Mouse (Mus musculus) myocyte (in vitro differentiated cells): ENCODE data around the gene Ltk.

Experiments used
- E2F4 ChIP-seq: IDR thresholded peaks from one replicate; pipeline ENCODE4 v1.6.1; 2011; ENCODE audit warnings: mild to moderate bottlenecking, control low read depth, moderate library complexity; ENCODE audit not compliant: insufficient read depth
- MAX ChIP-seq: IDR thresholded peaks from one replicate; pipeline ENCODE4 v1.6.1; 2011; ENCODE audit warnings: low read depth, mild to moderate bottlenecking, control low read depth
- MYOD1 ChIP-seq, 3 experiments: IDR thresholded peaks; one replicate each; pipeline ENCODE4 v1.6.1; 2011; ENCODE audit warnings: control low read depth in 2 of 3, low read depth in 2 of 3, mild to moderate bottlenecking in 2 of 3, moderate library complexity in 1 of 3; ENCODE audit not compliant: insufficient read length in 2 of 3, control insufficient read depth in 1 of 3
- MYOG ChIP-seq, 3 experiments: IDR thresholded peaks; one replicate each; pipeline ENCODE4 v1.6.1; 2011; ENCODE audit warnings: control low read depth in 2 of 3, low read depth in 2 of 3, mild to moderate bottlenecking in 2 of 3; ENCODE audit not compliant: insufficient read length in 2 of 3, control insufficient read depth in 1 of 3, insufficient read depth in 1 of 3
- POLR2A ChIP-seq: IDR thresholded peaks from one replicate; pipeline ENCODE4 v1.6.1; 2011; ENCODE audit warnings: low read depth, mild to moderate bottlenecking, control low read depth, moderate library complexity; ENCODE audit not compliant: insufficient read length
- POLR2AphosphoS2 ChIP-seq: IDR thresholded peaks from one replicate; pipeline ENCODE4 v1.6.1; 2011; ENCODE audit warnings: low read depth, control low read depth; ENCODE audit not compliant: insufficient read length
- SRF ChIP-seq: IDR thresholded peaks from one replicate; pipeline ENCODE4 v1.6.1; 2011; ENCODE audit warnings: low read depth; ENCODE audit not compliant: control insufficient read depth, insufficient read length
- USF1 ChIP-seq: IDR thresholded peaks from one replicate; pipeline ENCODE4 v1.6.1; 2011; ENCODE audit warnings: low read depth, mild to moderate bottlenecking, control low read depth, moderate library complexity

GRCm38 (mm10) chr2:119798246-119798927 is 38.2 kb upstream of the Ltk start:
- no peak for TF ChIP-seq POLR2AphosphoS2
- no peak for TF ChIP-seq E2F4
- no peak for TF ChIP-seq POLR2A
- no peak for TF ChIP-seq MAX
- TF ChIP-seq MYOG (IDR thresholded peaks at IDR 0.05; ENCODE audit: control insufficient read depth in 1 of 3, insufficient read depth in 1 of 3, insufficient read length in 2 of 3, low read depth in 2 of 3) = no peak
- no peak for TF ChIP-seq USF1
- TF ChIP-seq SRF = no peak
- no peak for TF ChIP-seq MYOD1 (IDR thresholded peaks at IDR 0.05; ENCODE audit: control insufficient read depth in 1 of 3, insufficient read length in 2 of 3, low read depth in 2 of 3)
